Mouse (Mus musculus): Measurements from ENCODE around the gene Cnksr1.

Cnksr1 gene

GRCm38 (mm10) chr4:134238279-134238651, at the start of gene Cnksr1:
Gene Cnksr1 (minus strand): TSS chr4:134238399.
- peak; percentile 81 for DNase-seq (ENCODE audit: low read depth, low spot score)

- peak; percentile 83 for DNase-seq (ENCODE audit: low read depth, low spot score)
Measured at GRCm38 (mm10) chr4:134287575-134288025, 49.4 kb upstream of the Cnksr1 start, which contains the start of gene Pdik1l. Gene Pdik1l (minus strand): TSS chr4:134287895.

- DNase-seq (ENCODE audit: low read depth, low spot score): peak; percentile 71
Measured at GRCm38 (mm10) chr4:134287168-134287564, 49.0 kb upstream of the Cnksr1 start.

DNA sequence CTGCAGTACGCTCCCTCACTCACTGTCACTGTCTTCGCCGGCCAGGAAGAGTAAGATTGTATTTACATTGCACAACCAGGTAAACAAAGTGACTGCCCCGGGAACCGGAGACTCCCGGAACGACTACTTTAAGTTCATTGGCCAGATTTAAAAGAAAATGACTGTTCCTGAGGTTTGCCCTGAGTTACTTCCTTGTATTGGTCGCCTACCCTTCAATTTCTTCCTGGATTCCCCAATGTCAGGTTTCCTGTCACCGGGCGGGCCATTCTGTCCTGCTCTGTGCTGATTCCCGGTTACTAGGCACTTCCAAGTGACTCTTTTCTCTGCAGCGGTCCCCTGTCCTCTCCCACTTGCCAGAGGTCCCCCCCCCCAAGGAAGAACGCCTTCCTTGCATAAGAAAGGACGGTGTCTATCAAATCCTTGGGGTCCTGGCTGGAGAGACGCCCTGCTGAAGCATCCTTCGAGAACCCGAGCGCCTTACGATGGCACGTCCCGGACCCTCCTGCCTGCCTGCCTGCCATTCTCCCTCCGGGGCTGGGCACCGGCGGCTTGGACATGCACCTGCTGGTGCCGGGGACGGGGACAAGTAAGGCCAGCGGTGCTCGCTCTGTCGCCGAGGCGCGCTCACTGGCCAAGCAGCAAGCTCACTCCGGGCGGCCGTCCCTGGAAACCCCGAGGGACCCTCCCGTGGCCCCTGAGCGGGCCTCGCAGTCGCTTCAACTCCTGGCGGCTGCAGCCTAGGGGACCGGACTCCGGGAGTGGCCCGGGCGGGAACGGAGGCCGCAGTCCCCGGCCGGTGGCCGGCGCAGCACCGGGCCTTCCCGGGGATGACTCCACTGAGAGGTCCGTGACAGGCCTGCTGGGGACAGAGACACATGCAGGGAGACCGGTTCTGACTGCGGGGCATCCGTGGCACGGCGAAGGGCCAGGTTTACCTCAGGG, 48.3 kb upstream of the Cnksr1 start:
- DNase-seq (ENCODE audit: low read depth, low spot score): no peak

- DNase-seq (ENCODE audit: low read depth, low spot score): no peak
Measured at GRCm38 (mm10) chr4:134284942-134285341, 46.7 kb upstream of the Cnksr1 start.

DNA sequence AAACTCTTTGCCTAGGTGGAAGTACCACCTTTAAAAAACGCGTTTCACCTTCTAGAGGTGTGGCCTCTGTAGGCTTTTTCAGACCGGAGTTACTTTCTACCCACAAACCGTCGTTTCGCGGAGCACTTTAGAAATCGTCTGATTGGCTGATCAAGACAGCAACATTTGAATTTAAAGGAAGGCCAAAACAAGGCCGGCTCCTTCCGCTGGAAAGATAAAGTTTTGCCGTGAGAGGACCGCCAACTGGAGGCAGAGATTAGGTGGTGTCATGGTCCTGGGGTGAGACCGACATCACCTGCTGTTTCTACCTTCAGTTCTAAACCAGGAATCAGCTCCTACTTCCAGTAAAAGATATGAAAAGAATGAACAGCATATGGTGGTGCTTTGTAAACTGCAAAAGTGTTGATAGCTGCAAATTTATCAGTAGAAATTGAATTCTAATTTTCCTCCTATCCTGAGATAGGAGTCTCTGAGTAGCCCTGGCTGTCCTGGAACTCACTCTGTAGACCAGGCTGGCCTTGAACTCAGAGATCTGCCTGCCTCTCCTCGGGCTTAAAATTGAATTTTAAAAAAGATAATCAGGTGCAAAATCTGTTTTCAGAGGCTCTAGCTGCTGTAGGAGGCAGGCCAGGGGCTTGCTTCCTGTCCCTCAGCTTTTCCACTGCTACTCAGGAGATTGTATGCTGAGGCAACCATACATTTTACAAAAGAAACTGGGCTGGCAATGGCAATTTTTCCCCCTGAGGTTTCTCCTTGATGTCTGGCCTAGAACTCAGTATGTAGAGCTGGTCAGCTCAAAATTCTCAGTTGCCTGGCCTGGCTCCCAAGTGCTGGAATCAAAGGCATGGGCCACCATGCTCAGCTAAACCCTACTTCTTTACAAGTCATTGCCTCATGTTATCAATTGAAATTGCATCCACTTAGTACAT, 35.5 kb upstream of the Cnksr1 start:
- DNase-seq (ENCODE audit: low read depth, low spot score): no peak

DNA sequence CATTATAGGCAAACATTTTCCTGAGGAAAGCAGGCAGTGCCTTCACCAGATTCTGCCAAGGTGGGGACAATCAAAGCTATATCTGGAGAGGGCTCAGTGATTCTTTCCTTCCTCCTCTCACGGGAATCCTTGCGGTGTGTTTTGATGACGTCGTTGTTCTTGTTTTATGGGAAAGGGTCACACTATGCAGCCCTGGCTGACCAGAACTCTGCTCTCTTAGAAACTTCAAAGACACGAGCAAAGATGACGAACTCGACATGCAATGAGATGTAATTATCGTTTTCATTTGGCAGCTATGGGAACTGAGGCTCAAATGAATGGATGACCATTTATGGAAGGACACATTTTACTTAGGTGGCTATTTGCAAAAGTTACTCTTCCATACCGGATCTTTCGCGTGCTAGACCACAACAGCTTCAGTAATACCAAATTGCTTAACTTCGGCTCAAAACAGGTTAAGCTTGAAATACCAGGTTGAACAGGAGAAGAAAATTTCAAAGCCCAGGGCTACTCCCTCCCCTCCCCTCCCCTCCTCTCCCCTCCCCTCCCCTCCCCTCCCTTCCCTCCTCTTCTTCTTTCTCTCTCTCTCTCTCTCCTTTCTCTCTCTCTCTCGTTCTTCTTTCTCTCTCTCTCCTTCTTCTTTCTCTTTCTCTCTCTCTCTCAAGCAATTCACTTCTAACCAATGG, 34.7 kb upstream of the Cnksr1 start:
- no peak for DNase-seq (ENCODE audit: low read depth, low spot score)

- no peak for DNase-seq (ENCODE audit: low read depth, low spot score)
Measured at GRCm38 (mm10) chr4:134271979-134272378, 33.8 kb upstream of the Cnksr1 start.

GRCm38 (mm10) chr4:134269622-134270021, 31.4 kb upstream of the Cnksr1 start:
- peak; percentile 16 for DNase-seq (ENCODE audit: low read depth, low spot score)

DNA sequence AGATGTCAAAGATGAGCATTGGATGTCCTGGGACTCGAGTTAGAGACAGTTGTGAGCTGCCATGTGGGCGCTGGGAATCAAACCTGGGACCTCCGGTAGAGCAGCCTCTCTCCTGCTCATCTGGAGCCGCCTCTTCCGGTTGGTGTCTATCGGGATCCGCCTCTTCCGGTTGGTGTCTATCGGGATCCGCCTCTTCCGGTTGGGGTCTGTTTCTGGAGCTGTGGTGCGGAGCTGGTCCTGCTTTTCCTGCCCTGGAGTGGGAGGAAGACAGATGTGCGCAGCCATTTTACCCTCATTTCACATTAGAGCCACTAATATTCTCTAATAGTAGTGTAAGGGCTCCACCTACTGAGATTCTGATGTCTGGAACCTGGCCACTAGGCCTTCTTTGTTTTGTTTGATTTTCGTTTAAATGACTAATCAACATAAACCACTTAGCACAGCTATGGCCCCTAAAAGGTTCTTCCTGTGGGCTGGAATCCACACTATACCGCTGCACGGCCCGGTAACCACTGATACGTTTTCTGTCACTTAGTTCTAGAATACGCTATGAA, 30.0 kb upstream of the Cnksr1 start:
- no peak for DNase-seq (ENCODE audit: low read depth, low spot score)

DNA sequence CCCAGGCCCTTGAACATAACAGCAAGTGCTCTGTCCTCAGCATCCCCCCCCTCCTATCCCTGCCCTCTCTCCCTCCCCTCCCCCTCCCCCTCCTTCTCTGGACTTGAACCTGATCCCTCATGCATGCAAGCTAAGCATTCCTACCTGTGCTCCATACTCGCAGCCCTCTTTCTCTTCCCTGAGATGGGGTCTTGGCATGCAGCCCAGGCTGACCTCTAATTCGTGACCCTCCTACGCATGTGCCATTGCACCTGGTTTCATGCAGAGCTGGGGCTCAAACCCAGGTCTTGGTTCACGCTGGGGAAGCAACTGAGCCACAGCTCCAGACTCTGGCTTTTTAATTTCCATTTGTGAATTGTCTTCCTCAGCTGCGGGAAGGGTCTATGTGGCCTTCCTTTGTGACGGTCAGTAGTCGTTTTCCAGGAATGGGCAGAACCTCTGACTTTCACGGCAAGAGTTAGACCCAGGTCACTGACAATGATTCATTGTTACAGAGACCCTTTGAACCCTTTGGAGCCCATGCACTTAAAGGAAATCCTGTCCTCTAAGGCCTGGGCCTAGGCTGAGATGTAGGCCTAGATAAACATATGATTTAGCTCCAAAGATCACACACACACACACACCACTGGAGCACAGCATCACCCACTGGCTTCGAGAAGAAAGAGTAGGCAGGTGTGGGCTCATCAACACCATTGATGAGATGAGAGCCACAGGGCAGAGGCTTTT, 27.8 kb upstream of the Cnksr1 start:
- DNase-seq (ENCODE audit: low read depth, low spot score): no peak

- no peak for DNase-seq (ENCODE audit: low read depth, low spot score)
Measured at GRCm38 (mm10) chr4:134263191-134263590, 25.0 kb upstream of the Cnksr1 start.

DNA sequence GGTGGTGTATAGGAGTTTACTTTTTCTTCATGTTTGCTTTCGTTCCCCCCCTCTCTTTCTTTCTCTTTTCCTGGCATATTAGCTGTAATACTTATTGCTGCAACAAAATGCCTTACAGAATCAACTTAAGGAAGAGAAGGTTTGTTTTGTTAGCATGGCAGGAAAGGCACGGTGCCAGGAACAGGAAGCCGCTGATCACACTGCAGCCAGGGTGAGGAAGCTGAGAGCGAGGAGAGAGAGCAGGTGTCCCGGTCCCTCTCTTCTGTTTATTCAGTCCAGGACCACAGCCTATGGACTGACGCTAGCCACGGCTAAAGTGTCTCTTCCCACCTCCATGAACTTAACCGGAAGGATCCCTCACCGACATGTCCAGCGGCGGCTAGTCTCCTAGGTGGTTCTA, 20.2 kb upstream of the Cnksr1 start:
- DNase-seq (ENCODE audit: low read depth, low spot score): no peak

DNA sequence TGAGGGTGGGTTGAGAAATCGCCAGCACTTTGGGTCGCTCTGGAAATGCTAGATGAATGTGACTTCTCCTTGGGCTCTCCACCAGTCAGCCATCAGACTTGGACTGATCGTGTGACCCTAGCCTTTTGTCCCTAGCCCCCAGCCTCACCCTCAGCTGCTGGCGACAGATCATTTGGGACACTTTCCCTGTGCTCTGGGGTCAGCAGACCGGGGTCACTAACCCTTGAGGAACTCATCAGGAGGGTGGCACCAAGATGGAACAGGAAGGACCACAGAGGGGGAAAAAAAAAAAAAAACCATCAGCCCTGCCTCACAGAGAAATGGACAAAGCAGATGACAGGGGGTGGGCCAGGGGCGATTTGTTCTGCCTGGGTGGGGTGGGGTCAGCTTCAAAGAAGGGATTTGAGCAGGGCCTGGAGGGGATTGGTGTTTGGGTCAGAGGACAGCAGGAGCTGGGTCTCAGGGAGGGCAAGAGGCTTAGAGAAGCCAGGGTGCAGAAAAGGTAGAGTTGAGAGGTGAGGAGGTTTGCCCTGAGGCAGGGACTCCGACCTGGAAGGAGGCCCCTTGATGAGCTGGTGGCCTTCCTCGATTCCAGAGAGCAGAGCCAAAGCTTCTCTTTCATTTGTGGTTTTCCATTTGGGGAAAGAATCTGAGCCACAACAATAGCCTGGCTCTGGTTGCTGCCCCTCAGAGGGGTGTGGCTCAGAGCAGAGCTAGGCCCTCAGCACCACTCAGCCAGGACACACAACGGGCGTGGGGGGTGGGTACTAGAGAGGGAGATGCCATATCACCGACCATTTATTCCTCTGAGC, 19.2 kb upstream of the Cnksr1 start:
- DNase-seq (ENCODE audit: low read depth, low spot score): no peak

DNA sequence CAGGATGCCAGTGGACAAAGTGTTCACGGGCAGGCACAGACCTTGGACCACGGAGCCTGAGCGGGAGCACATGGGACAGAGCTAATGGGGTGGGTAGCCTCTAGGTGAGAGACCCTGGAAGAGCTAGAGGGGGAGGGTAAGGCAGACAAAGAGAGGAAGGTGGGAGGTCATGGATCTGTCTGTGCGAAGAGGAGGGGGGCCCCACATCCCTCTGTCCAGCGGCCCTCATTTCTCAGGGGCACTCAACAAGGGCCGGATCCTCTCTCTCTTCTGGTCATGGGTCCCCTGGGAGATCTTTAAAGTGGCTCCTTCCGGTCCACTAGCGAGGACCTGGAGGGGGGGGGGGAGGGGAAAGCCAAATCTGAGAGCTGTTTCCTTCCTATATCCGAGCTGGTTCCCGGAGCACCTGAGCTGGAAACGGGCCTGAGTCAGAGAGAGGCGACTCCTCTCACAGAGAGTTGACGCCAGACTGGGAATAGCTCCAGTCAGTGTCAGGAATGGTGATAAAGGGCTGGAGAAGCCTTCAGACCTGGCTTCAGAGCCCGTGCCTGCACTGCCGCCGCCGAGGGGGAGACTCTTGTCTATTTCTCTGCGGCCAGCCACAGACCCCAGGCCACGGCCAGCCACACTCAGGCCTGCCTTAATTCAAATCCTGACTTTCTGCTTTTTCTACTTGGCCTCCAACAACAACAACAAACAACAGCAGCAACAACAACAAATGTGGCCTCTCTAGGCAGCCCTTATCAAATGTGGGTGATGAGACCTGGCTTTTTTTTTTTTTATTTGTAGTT, 18.4 kb upstream of the Cnksr1 start:
- no peak for DNase-seq (ENCODE audit: low read depth, low spot score)

DNA sequence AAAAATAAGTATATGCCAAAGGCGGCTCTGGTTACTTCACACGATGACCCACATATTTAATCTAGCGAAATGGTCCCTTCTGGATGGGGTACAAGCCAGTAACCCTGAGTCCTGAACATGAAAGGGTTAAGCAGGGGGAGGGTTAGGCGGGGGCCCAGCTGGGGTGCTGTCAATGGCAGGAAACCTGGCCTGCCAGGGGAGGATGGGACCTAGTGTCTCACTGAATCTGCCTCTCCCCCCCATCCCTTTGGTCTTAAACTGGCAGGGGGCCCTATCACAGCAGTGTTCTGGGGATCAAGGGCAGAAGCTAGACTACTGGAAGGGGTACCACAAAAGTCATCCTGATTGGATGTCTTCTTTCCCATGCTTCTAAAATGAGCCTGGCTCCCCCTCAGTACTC, 17.7 kb upstream of the Cnksr1 start:
- DNase-seq (ENCODE audit: low read depth, low spot score): no peak

DNA sequence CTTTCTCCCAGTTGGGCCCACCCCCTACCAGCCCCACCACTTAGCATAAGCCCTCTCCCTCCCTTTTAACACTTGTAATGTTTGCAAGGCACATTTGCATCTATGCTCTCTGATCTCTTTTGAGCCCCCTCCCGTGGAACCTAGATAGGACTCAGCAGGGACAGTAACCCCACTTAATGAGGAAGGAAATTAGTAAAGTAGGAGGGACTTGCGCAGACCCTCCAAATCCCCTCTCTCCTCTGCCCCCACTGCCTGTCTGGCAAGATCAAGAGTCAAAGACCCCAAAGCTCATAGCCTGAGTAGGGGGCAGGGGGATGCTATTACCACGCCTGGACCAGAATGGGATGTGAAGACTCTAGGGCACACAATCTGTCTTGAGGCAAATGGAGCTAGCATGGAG, 16.6 kb upstream of the Cnksr1 start:
- DNase-seq (ENCODE audit: low read depth, low spot score): no peak

DNA sequence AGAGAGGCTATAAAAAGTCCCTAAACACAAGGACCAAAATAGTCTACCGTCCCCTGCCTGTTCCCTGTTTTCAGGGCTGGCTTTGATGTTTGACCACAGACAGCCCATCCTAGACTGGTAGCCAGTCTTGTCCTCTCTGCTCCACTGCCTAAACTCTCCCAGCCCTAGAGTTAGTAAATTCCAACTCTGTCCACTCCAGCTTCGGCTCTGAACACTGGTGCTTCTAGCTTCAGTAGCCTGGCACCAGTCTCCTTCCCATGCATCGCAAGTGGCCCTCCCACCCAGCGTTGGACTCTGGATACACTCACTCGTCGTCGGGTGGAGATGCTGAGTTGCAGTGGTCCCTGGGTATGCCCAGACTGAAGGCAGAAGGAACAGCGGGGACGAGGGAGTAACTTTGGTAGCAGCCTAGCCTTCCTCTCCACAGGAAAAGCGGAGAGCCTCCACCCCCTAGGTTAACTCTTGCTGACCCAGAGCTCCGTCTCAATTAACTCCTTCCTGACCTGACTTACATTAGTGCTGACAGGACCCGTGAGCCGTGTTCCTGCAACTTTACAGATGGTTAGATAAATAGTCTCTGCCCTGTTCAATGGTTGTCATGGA, 15.6 kb upstream of the Cnksr1 start, which contains the start of gene Grrp1:
TSS of gene Grrp1 (minus strand) at position 385 of the 603 bp plus-strand sequence.
- DNase-seq (ENCODE audit: low read depth, low spot score): no peak
